Mouse (Mus musculus) heart, adult 2 months (tissue): ENCODE measurements around the gene Fam160b1.

Experiments
- EP300 ChIP-seq: fragments of 200-500 bp; IDR thresholded peaks from 2 replicates; pipeline ENCODE4 v1.6.1; 2011; ENCODE audit warnings: low read depth, low read length, control low read depth; ENCODE audit not compliant: insufficient read depth
- POLR2A ChIP-seq: fragments of 200-500 bp; IDR thresholded peaks from 2 replicates; pipeline ENCODE4 v1.6.1; 2011; ENCODE audit warnings: mild to moderate bottlenecking, low read depth, low read length, control low read depth; ENCODE audit not compliant: insufficient read depth

GRCm38 (mm10) chr19:57322491-57322890, 38.0 kb upstream of the Fam160b1 start:
- TF ChIP-seq POLR2A (no peak), EP300 (no peak)
